Comparison of ENCODE assay signal across 15 mouse cellular contexts in the genomic region with DNA sequence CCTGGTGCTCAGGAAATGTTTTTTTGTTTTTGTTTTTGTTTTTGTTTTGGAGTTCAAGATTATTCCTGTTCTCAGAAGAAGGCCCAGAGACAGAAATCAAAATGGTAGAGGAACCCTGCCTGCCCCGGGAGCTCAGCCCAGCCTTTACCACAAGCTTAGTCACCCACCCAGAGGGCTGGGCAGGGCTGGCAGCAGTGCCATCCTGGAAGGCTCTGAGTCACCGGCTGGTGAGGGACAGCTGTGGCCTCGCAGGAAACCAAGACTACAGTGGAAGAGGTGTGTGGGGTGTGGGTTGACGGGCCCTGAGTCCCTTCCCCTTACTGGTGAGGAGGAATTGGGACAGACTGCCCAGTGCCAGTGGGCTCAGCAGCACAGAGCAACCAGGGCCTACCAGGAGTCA. TPM values are rescaled to one million over a fixed set of nuclear protein-coding genes. Genes with fewer than 3 reads are reported as not detected.
DNase-seq lines count a peak whose midpoint lies in the region; ATAC-seq and TF ChIP-seq lines count a peak whose summit lies in the region.
"Had no signal": no experiment of that assay in that cellular context is flagged by ENCODE, and none has a peak within 500 bp of the region (broad histone marks: within the 10 kb centered on the region; RNA-seq: fewer than 3 reads in every experiment).

No protein-coding gene starts in this region.

- no peak for TF ChIP-seq EP300 in lung, postnatal 0 days (IDR thresholded peaks at IDR 0.05)
- TF ChIP-seq EP300 in stomach, postnatal 0 days (optimal IDR thresholded peaks at IDR 0.05), result no peak

- H3K36me3 ChIP-seq in lung, postnatal 0 days (ENCODE audit: insufficient read depth, low read length), result no peaks in the 10 kb centered on the region
- no peaks in the 10 kb centered on the region for H3K36me3 ChIP-seq in stomach, postnatal 0 days (ENCODE audit: control insufficient read depth, insufficient read depth, low read length)
- H3K36me3 ChIP-seq: hindbrain, embryonic 15.5 days; kidney, embryonic 15.5 days; neural tube, embryonic 13.5 days had no signal

- no peak overlapping the region for H3K4me2 ChIP-seq in lung, postnatal 0 days (replicated peaks; ENCODE audit: low read depth, low read length)
- no peak overlapping the region for H3K4me2 ChIP-seq in stomach, postnatal 0 days (replicated peaks; ENCODE audit: low read depth)
- H3K4me2 ChIP-seq: hindbrain, embryonic 15.5 days; kidney, embryonic 15.5 days; midbrain, embryonic 11.5 days; neural tube, embryonic 13.5 days had no signal

- ATAC-seq in lung, postnatal 0 days, result peak; percentile 50
- ATAC-seq in stomach, postnatal 0 days (ENCODE audit: low FRiP score, low TSS enrichment), result peak; percentile 39; the same call in 1 of the 2 replicates
- ATAC-seq: CD4-positive, CD25-positive, alpha-beta regulatory T cell, adult 4 months had no signal

- TF ChIP-seq POLR2A in bone marrow, adult 2 months (IDR thresholded peaks at IDR 0.05; ENCODE audit: borderline replicate concordance, control insufficient read depth, low read depth, low read length), result no peak

- no peak overlapping the region for H3K9ac ChIP-seq in lung, postnatal 0 days (replicated peaks; ENCODE audit: low read depth)
- no peak overlapping the region for H3K9ac ChIP-seq in stomach, postnatal 0 days (ENCODE audit: low read length)
- H3K9ac ChIP-seq: hindbrain, embryonic 15.5 days; kidney, embryonic 15.5 days; neural tube, embryonic 13.5 days had no signal

- no peaks in the 10 kb centered on the region for H3K27me3 ChIP-seq in lung, postnatal 0 days (replicated peaks; ENCODE audit: insufficient read depth, low read length)
- H3K27me3 ChIP-seq in stomach, postnatal 0 days (ENCODE audit: control insufficient read depth, insufficient read depth, low read length), result no peaks in the 10 kb centered on the region
- H3K27me3 ChIP-seq: hindbrain, embryonic 15.5 days; kidney, embryonic 15.5 days; neural tube, embryonic 13.5 days had no signal

- no peak for TF ChIP-seq CTCF in lung, postnatal 0 days (IDR thresholded peaks at IDR 0.05)
- no peak for TF ChIP-seq CTCF in bone marrow, adult 2 months (IDR thresholded peaks at IDR 0.05; ENCODE audit: control insufficient read depth, insufficient read depth, low read length)
- TF ChIP-seq CTCF in stomach, postnatal 0 days (IDR thresholded peaks at IDR 0.05; ENCODE audit: low read depth), result no peak
- TF ChIP-seq CTCF in layer of hippocampus, adult 2 months (conservative IDR thresholded peaks at IDR 0.05), result no peak

- 39% methylated on average over 4 of the region's 4 CpGs for WGBS in lung, postnatal 0 days
- WGBS in bone marrow, adult 2 months, result 3% methylated on average over 4 of the region's 4 CpGs
- 53% methylated on average over 4 of the region's 4 CpGs for WGBS in stomach, postnatal 0 days

- DNase-seq in lung, postnatal 0 days (ENCODE audit: low spot score), result peak; percentile 71
- no peak for DNase-seq in lung, postnatal 10 days
- DNase-seq in lung, postnatal 4 days, result peak; percentile 44 to 55
- peak; percentile 57 for DNase-seq in stomach, postnatal 0 days (ENCODE audit: low spot score)
- no peak for DNase-seq in layer of hippocampus, adult 2 months (ENCODE audit: low spot score in 2 of 2)
- no peak for DNase-seq in testis, postnatal 14 days (ENCODE audit: low spot score)
- no peak for DNase-seq in layer of hippocampus, postnatal 14 days (ENCODE audit: low spot score in 2 of 2)
- DNase-seq: thymus, postnatal 14 days had no signal

- no peak overlapping the region for H3K4me3 ChIP-seq in lung, postnatal 0 days (ENCODE audit: low read depth, low read length)
- H3K4me3 ChIP-seq in bone marrow, adult 2 months (replicated peaks; ENCODE audit: control insufficient read depth, low read depth, low read length), result no peak overlapping the region
- H3K4me3 ChIP-seq in stomach, postnatal 0 days (ENCODE audit: low read depth, low read length), result no peak overlapping the region
- H3K4me3 ChIP-seq in layer of hippocampus, adult 2 months, result no peak overlapping the region
- H3K4me3 ChIP-seq: hindbrain, embryonic 15.5 days; kidney, embryonic 15.5 days; left cerebral cortex, adult 2 months; neural tube, embryonic 13.5 days had no signal

- peaks cover 5% of the 10 kb centered on the region; the same call in 1 of the 2 replicates for H3K4me1 ChIP-seq in lung, postnatal 0 days (ENCODE audit: insufficient read depth, low read depth, low read length)
- peaks cover 5% of the 10 kb centered on the region; the same call in 1 of the 2 replicates for H3K4me1 ChIP-seq in bone marrow, adult 2 months (ENCODE audit: control insufficient read depth, insufficient read depth, low read length)
- no peaks in the 10 kb centered on the region for H3K4me1 ChIP-seq in stomach, postnatal 0 days (replicated peaks; ENCODE audit: control insufficient read depth, insufficient read depth)
- H3K4me1 ChIP-seq: hindbrain, embryonic 15.5 days; neural tube, embryonic 13.5 days had no signal

- H3K27ac ChIP-seq in lung, postnatal 0 days (ENCODE audit: low read length), result peak overlapping the region; percentile 35; the same call in 1 of the 2 replicates
- peak overlapping the region; percentile 36; the same call in 1 of the 2 replicates for H3K27ac ChIP-seq in bone marrow, adult 2 months (ENCODE audit: control insufficient read depth, insufficient read depth, low read depth, low read length, poor library complexity)
- peak overlapping the region; percentile 79 for H3K27ac ChIP-seq in stomach, postnatal 0 days (replicated peaks)
- no peak overlapping the region for H3K27ac ChIP-seq in layer of hippocampus, adult 2 months
- H3K27ac ChIP-seq: hindbrain, embryonic 15.5 days; kidney, embryonic 15.5 days; left cerebral cortex, adult 2 months; neural tube, embryonic 13.5 days had no signal

- no peaks in the 10 kb centered on the region for H3K9me3 ChIP-seq in lung, postnatal 0 days (ENCODE audit: low read length)
- no peaks in the 10 kb centered on the region for H3K9me3 ChIP-seq in stomach, postnatal 0 days (ENCODE audit: control insufficient read depth, low read length)
- H3K9me3 ChIP-seq: hindbrain, embryonic 15.5 days; kidney, embryonic 15.5 days; neural tube, embryonic 13.5 days had no signal

RNA-seq across cellular contexts. Expression of a gene that starts 8.6 kb away (rescaled TPM):
- polyA plus RNA-seq in lung, postnatal 0 days (2015; fragmentation: Nextera tagmentation; extraction: Ambion mirVana), result 121 and 150 TPM in 2 replicates
- 2.1 and 9.9 TPM in 2 replicates for polyA plus RNA-seq in bone marrow, adult 2 months (2011; ENCODE audit: insufficient read depth, insufficient read length, low replicate concordance, missing spikeins)
- polyA plus RNA-seq in stomach, postnatal 0 days (2015; fragmentation: Nextera tagmentation; extraction: Ambion mirVana), result 90.7 and 101 TPM in 2 replicates
- total RNA-seq in layer of hippocampus, adult 2 months (2021), result 10 to 100 TPM; 14.5 to 14.9 TPM
- total RNA-seq in layer of hippocampus, postnatal 14 days (2021), result 10 to 100 TPM; 15.2 to 18.7 TPM

RNA-seq across cellular contexts. Expression of a gene that starts 20.3 kb away (rescaled TPM):
- polyA plus RNA-seq in lung, postnatal 0 days (2015; fragmentation: Nextera tagmentation; extraction: Ambion mirVana), result 22.2 and 22.4 TPM in 2 replicates
- polyA plus RNA-seq in bone marrow, adult 2 months (2011; ENCODE audit: insufficient read depth, insufficient read length, low replicate concordance, missing spikeins), result 2.5 and 3.2 TPM in 2 replicates
- polyA plus RNA-seq in stomach, postnatal 0 days (2015; fragmentation: Nextera tagmentation; extraction: Ambion mirVana), result 9.3 and 9.5 TPM in 2 replicates
- total RNA-seq in layer of hippocampus, adult 2 months (2021), result 100 to 1,000 TPM; 550 to 603 TPM
- total RNA-seq in layer of hippocampus, postnatal 14 days (2021), result 100 to 1,000 TPM; 601 to 619 TPM

Comparison
In these comparisons a context has a peak if more than half of its experiments do, and no peak if none do; other contexts are left out.
1. DNase-seq: peak in lung, postnatal 0 days (single experiment), lung, postnatal 4 days (2 of 2) and stomach, postnatal 0 days (single experiment); none in lung, postnatal 10 days (single experiment), layer of hippocampus, adult 2 months (0 of 2), testis, postnatal 14 days (single experiment) and layer of hippocampus, postnatal 14 days (0 of 2).